Mouse (Mus musculus) brown adipose tissue, adult 24 weeks (tissue): ENCODE measurements around the gene Hey2. TPM values are rescaled to one million over a fixed set of nuclear protein-coding genes. Genes with fewer than 3 reads are reported as not detected.

Experiments used
- H3K27ac ChIP-seq: fragments of 200-500 bp; replicated peaks from 2 replicates; pipeline ENCODE4 v1.5.1; 2012; ENCODE audit warnings: low read depth, mild to moderate bottlenecking, low read length
- H3K4me1 ChIP-seq: fragments of 200-500 bp; 2 replicates; pipeline ENCODE4 v1.6.1; 2012; ENCODE audit warnings: low read length, mixed read lengths; ENCODE audit not compliant: control insufficient read depth, insufficient read depth, insufficient read length
- H3K4me3 ChIP-seq: fragments of 200-500 bp; 2 replicates; pipeline ENCODE4 v1.5.1; 2012; ENCODE audit warnings: low read depth, mild to moderate bottlenecking, low read length, moderate library complexity; ENCODE audit not compliant: insufficient read depth
- polyA plus RNA-seq: library from polyadenylated mRNA; stranded (reverse); fragments of >200 nt; gene quantifications from 2 replicates; pipeline ENCODE4 v1.2.4, GENCODE M21; 2012; ENCODE audit not compliant: missing spikeins, insufficient read depth, insufficient read length

Gene Hey2
- polyA plus RNA-seq: 0.67 and 2.0 TPM in 2 replicates

DNA sequence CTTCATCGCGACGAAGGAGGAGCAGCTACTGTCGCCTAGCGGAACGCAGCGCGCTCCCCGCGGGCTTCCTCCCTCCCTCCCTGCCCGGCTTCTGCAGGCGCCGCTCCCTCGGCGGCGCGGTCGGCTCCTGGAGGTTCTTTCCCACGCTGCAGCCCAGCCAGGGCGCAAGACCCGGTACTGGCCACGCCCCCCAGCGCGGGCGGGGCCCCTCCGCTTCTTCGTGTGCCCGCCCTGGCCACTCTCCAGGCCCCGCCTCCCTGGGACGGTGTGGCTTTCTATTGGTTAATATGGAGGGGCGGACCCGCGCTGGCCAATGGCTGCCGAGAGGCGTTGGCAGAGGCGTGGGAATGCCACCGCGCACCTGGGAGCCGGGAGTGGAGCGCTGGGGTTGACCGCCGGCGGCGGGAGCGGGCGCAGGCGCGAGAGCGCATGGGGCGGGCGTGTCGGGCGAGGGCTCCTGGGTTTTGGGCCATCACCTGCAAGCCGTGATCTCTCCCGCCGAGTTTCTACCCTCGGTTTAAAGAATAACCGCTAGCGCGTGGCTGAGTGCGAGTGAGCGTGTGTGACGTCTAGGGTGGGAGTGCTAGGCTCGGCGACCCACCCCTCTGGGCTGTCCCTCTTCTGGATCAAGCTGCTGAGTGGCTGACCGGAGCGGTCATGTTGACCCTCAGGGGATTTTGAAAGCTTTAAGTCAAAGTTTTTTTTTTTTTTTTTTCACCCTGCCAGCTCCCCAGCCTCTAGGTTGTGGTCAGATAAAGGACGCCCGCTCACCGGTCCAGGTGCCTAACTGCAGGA is at the start of gene Hey2:
Gene Hey2 (minus strand): TSS at position 159 of the 795 bp plus-strand sequence.
- Histone ChIP-seq H3K4me1 (peaks cover 6% of the 10 kb centered on the region), H3K27ac (no peak within 1 kb of the TSS), H3K4me3 (peak within 1 kb of the TSS; percentile 61)

DNA sequence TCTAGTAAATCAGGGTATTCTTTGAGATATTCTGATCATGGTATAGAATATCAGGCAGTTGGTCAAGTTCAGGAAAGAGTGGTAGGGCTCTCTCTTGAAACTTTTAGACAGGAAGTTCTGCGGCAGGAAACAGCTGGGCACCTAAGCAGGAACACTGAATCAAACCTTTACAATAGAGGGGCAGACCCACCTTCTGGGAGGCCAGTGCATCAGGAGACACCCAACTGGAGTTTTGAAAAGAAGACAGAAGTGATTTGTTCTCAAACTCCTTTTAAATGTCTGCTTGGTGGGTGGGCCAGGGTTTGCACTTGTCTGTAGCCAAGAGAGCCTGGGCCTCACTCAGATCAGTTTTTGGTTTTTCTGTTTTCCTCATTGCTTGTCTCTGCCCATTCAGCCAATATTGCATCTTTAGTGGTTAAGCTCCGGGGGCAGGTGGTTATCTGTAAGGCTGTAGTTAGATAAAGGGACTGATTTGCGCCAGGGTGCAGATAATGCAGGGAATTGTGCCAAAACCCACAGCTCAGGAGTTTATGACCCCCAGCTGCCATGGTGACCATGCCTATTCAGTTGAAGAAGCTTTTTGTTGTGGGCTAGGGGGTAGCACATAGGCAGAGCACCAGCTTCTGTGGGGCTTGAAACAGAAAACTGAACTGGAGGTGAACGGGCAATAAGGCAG is 40.6 kb upstream of the Hey2 start:
- Histone ChIP-seq H3K4me1 (no peaks in the 10 kb centered on the region), H3K27ac (no peak overlapping the region), H3K4me3 (no peak overlapping the region)

DNA sequence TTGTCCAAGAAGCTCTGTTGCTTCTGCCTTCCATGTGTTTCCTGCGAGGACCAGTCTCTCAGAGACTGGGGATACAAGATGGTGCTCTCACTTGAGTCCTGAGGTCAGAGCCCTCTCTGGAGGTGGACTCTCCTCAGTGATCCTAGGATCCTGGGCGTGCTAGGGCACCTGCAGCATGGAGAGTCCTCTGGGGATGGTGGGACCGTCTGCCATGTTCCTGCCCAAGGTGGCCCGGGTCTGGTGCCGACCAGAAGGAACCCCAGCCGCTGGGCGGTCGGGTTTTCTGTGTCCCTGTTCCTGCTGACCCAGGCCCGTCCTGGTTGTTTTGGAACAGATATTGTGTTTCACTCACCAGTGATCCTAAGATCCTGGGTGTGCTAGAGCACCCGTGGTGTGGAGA is 38.5 kb upstream of the Hey2 start:
- H3K4me3 ChIP-seq: no peak overlapping the region
- H3K27ac ChIP-seq: no peak overlapping the region
- no peaks in the 10 kb centered on the region for H3K4me1 ChIP-seq

DNA sequence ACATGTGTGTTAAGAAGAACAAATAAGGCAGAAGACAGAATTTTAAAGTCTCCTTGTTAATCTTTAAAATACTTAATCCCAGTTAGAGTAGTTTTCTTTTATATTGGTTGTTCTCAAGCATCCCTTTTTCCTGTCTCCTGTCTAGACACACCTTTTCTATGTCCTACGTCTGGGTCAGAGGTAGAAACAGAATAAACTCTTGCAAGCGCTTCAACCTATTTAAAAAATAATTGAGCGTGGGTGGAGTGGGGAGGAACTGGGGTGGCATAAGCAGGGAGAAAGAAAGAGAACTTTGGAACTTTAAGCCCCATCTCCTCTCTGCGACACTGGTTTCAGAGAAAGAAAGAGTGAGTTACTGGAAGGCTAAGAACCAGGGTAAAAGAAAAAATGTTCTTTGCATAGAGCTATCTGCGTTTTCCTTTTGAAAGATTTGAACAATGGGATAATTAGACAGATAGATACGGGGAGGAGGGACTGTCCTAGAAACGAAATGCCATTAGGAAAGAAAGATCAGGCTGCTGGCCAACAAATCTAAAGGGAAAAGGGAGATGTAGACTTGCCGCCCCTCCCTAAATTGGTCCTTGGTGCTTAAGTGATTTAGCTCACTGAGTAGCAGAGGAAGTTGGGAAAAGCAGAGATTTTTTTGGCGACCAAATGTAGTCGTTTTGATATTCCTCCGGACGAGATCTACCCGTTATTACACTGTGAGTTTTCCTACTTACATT is 2.7 kb upstream of the Hey2 start:
- Histone ChIP-seq H3K27ac (no peak overlapping the region), H3K4me1 (peaks cover 6% of the 10 kb centered on the region), H3K4me3 (no peak overlapping the region)

DNA sequence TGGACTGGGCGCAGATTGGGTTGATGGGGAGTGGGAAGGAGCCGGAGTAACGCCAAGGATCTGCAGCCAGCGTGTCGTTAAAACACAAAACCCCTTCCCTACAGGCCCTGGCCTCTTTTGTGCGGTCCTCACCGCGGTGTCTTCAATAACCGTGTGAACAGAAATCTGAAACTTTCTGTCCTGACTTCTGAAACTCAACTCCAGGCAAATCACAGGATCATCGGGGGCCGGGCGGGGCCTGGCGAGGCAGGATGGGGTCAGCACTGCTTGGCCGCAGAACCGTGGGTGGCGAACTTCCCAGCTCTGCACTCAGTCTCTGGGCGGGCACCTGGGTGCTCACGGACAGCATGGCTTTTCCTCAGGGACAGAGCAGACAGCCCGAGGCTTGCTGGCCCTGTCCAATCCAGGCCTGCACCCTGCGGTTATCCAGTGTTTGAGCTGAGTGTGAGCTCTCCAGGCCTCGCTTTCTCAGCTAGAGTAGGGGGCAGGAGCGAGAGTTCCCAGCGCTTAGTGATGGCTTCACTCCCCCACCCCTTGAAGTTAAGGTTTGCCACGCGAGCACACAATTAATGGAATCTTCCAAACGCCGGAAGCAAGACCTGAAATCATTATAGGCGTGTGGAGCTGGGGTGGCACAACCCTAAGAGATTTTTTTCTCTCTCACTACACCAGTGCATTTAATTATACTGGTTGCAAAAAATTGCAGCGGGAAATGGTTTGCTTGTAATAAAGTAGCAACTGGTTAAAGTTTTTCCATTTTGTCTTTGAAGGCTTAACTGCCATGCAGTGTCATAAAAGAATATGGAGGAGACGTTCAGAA is 1.8 kb upstream of the Hey2 start:
- Histone ChIP-seq H3K4me1 (peaks cover 6% of the 10 kb centered on the region), H3K4me3 (peak overlapping the region; percentile 61), H3K27ac (no peak overlapping the region)

DNA sequence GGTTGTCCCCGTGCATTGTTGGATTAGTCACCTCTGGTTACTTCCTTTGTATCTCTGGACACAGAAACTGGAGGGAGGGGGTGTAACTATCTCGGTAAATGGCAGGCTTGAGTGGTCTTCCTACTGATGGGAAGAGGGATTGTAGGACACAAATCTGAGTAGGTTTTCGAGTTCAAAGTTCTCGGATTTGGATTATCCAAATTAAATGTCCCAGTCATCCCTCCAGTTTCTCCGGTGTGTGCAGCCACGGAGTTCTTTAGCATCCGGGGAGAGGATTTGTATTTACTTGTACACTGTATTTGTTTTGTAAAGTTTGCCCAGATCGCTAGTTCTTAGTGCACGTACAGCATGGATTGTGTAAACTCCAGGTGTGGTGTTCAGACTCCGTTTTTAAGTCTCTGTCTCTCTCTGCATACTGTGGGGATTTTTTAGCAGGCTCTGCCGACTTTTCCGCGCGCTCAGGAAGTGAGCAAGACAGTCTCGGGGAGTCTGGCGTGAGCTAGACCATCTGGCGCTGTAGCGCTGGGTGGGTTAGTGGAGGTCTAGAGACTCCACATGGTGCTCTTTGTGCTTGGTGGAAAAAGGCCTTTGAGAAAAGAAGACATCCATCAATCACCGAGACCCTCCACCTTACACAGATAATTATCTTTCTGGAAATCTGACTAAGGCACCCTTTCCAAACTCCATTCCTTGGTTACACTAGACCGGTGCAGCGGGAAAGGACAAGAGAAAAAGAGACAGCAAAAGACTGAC is 1.0 kb upstream of the Hey2 start:
- peaks cover 6% of the 10 kb centered on the region for H3K4me1 ChIP-seq
- no peak overlapping the region for H3K27ac ChIP-seq
- peak overlapping the region; percentile 61 for H3K4me3 ChIP-seq

DNA sequence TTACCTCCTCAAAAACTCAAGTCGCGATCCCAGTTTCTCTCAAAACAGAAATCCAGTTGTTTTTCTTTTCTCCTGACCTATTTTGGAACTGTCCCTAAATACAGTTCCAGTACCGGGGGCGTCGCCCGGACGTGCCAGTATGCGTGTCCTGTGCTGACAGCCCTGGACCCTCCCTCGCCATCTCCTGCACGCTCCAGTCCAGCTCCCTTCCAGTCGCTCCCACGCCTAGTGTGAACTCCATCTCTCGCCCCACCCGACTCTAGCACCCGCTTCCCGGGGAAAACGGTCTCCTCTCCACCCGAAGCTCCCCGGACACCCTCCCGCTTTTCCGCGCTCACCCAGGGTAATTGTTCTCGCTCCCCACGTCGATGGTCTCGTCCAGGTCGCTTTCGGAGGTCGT is 373 bp downstream of the Hey2 start:
- H3K27ac ChIP-seq: no peak overlapping the region
- peak overlapping the region; percentile 61 for H3K4me3 ChIP-seq
- peaks cover 6% of the 10 kb centered on the region for H3K4me1 ChIP-seq

DNA sequence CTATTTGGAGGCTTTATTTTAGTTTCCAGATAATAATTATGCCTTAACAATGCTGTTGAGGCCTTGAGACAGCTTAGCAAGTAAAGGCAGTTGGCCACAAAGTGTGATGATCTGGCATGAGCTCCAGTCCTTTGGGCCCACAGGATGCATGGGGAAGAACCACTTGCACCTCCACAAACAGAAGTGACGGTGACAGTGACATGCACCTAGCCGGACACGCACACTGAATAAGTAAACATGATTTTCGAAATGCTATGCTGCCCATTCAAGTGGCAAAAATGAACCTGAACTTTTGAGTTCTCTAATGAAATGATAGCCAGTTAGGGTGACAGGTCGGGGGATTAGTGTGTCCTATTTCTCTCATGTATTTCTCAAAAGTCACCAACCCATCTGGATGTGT is 1.8 kb downstream of the Hey2 start:
- Histone ChIP-seq H3K4me1 (peaks cover 6% of the 10 kb centered on the region), H3K27ac (no peak overlapping the region), H3K4me3 (no peak overlapping the region)

DNA sequence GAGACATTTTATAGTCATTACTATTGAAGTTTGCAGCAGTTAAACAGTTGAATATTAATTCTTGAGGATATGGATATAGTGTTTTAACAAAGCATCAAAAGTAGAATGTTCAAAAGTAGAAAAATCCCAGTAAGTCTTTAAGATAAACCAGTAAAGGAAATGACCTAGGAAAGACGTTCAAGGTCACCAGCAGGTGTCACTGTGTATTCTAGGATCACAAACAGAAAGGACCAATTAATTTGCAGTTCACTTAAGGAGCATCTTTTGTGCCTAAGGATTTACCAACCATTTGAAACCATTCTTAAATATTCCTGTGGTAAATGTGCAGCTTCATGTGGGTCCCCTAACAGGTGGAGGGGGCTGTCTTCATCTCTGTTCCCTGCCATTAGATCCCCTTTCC is 4.4 kb downstream of the Hey2 start:
- H3K4me3 ChIP-seq: no peak overlapping the region
- no peaks in the 10 kb centered on the region for H3K4me1 ChIP-seq
- no peak overlapping the region for H3K27ac ChIP-seq

DNA sequence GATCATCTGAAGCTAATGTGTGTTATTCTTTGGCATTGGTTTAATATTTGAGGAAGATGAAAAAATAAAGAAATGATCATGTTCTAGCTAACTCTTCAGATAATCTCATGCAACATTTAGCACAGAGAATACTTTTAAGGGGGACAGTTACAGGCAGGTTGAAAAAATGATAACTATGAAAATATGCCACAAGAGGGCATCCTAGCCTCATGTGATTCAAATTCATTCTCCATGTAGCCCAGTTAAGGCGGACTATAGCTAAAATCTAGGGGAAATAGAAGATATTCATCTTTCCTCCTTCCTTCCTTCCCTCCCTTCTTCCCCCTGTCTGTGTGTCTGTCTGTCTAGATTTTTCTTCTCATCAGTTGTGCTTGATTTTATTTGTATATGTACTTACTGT is 17.6 kb downstream of the Hey2 start:
- Histone ChIP-seq H3K4me3 (no peak overlapping the region), H3K4me1 (no peaks in the 10 kb centered on the region), H3K27ac (no peak overlapping the region)

DNA sequence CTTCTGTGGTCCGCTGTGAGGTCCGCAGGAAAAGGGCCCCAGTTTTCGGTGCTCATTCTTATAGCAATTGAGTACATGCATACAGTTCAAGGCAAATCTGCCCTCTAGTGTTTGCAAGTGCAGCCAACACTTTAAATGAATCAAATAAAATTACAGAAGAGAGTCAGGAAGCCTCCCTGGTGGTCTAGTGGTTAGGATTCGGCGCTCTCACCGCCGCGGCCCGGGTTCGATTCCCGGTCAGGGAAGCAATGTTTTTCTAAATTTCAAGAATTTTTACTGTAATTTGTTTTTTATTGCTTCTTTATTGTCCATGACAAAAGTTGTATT is 31.7 kb downstream of the Hey2 start:
- no peaks in the 10 kb centered on the region for H3K4me1 ChIP-seq
- H3K4me3 ChIP-seq: peak overlapping the region; percentile 80
- peak overlapping the region; percentile 59; the same call in 1 of the 2 replicates for H3K27ac ChIP-seq

DNA sequence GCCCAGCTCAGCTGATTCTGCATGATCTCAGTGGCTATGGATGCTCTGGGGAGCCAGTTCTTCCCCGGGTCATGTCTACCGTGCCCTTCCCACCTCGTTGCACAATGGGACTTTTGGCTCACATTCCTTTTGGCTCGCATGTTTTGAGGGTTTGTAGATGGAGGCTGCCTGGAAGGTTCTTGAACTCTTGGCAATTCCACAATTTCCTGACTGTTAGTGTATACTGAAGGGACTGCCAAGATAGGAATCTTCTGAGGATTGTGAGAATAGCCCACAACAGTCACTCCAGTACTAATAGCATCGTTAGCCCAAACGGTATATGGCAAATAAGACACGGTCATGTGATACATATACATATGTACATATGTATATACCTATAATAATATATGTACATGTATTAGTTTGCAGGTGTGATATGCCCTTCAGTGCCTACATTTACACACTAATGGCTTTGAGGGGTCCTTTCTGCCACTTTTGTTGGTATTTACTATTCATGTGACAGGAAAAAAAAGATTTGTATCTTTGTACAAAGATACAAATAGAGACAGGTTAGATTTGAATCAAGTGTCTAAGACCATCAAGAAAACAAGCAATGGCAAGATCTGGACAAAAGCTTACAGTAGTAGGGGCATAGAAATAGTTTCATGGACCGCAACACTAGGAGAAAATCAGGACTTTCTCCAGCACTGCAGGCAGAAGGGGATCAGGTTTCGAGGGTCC is 32.2 kb downstream of the Hey2 start:
- Histone ChIP-seq H3K4me1 (no peaks in the 10 kb centered on the region), H3K4me3 (peak overlapping the region; percentile 80), H3K27ac (peak overlapping the region; percentile 59; the same call in 1 of the 2 replicates)

DNA sequence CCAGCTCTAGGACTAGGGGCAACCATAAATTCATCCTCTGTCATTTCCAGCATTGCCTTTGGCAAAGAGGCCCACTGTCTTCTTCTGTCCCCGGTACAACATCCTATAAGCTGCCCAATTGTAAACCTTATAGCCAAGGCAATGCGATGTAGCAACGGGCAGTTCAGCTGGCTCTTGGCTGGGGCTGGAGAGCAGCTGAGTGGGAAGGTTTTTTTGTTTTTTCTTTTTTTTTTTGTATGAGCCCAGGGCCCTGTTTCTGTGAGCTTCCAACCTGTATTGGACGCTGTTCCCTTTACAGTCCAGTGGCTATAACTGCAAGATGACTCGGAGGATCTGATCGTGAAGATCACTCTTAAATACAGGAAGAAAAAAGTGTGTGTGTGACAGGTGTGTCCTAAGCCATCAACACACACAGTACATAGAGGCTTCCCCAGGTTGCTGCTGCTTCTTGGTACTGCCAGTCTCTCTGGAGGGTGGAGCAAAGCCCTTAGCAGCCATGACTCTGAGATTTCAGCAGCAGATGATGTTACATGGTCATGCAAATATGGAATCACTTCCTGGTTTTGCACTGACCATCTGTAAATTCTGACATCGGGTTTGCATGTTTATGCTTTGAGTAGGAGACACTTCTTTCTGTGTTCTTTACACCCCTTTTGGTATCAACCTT is 38.9 kb downstream of the Hey2 start:
- Histone ChIP-seq H3K4me3 (peak overlapping the region; percentile 99), H3K4me1 (no peaks in the 10 kb centered on the region), H3K27ac (peak overlapping the region; percentile 74; the same call in 1 of the 2 replicates)
